Mouse (Mus musculus): ENCODE data around the gene Diaph2. TPM values are rescaled to one million over a fixed set of nuclear protein-coding genes. Genes with fewer than 3 reads are reported as not detected.
A peak's percentile ranks its signal among the peaks of the same experiment; 100 is the strongest.
"Not testable (repeated sequence)": the region's sequence is repeated elsewhere in the genome, so short reads cannot be mapped to it uniquely, and the experiment has no call there.

The Diaph2 gene
- total RNA-seq, 2 experiments from 2014 or later: 26.6 to 27.4 TPM

DNA sequence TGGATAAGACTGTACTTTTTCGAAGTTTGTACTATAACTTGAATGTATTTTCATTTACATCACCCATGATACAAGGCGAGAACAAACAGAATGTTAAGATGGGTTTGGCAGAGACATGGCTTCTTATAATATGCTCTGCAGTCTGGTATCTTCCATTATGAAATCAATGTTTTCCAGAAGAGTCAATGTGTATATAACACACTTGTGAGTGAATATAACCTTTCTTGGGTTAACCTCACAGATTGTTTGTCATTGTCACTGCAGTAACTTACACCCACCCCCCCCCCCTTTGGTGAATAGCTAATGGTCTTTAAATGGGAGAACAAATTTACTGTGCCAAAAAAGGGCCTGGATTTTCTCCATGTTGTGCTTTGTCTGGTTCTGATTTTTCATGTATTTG lies 13.1 kb downstream of the Diaph2 start:
- TF ChIP-seq CTCF (IDR thresholded peaks at IDR 0.05): no peak
- no peak for DNase-seq (ENCODE audit: extremely low spot score in 1 of 2, low spot score in 2 of 2)
- intact Hi-C loops (cut with DNase I): no loop called here
- Histone ChIP-seq H3K4me3 (no peak overlapping the region), H3K27ac (no peak overlapping the region)

DNA sequence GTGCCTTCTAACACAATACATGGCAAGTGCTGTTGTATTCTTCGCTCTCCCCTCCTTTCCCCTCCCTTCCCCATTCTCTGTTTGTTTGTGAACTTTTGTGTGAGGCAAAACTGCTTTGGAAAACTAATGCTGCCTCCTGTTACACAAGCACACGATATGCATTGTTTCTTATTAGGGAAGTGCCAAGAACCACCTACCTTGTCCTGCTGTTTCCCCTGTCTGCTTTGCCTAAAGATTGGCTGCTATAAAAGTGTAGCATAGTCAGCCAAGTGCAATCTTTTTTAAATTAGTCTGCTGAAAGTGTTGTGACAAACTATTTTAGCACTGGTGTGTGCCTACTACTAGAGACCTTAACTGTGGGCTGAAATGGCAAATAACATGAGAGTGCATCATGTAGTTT lies 15.8 kb downstream of the Diaph2 start:
- Histone ChIP-seq H3K27ac (no peak overlapping the region), H3K4me3 (no peak overlapping the region)
- intact Hi-C loops (cut with DNase I): no loop called here
- TF ChIP-seq CTCF (IDR thresholded peaks at IDR 0.05): no peak
- DNase-seq (ENCODE audit: extremely low spot score in 1 of 2, low spot score in 2 of 2): peak; percentile 12 to 30

DNA sequence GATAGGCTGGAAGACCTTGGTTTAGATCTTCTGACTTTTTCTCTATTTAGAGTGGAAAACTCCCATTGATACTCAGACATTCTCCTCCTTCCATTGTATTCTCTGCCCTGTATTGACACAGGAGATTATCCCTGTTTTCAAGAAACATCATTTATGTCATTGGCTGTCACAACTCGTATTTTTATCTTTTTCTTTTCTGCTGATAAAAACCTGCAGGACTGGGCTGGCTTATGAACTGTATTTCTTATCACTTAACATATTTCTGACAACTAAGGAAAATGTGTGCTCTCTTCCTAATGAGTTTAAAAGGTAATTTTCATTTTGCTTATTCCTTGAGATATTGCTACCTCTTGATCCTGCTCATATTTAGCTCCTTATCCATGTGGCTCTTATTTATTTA lies 17.3 kb downstream of the Diaph2 start:
- no peak for DNase-seq (ENCODE audit: extremely low spot score in 1 of 2, low spot score in 2 of 2)
- no peak overlapping the region for H3K4me3 ChIP-seq
- no peak overlapping the region for H3K27ac ChIP-seq
- intact Hi-C loops (cut with DNase I): no loop called here
- no peak for TF ChIP-seq CTCF (IDR thresholded peaks at IDR 0.05)

DNA sequence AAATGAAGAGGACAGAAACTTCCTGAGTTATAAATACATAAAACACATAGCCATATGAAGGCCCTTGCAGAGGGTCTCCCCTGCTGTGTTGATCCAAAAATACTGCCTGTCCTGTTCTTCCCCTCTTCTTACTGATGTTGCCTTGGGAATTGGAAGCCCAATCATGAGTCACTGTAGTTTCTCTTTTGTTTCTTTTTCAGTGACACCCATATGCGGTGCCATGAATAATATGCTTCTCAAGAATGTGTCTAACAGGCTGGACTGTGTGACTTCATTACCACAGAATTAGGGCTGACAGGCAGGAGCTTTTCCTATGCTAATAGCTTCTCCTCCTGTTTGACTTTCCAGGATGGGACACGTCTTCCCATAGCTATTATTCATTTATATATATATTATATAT lies 21.1 kb downstream of the Diaph2 start:
- H3K4me3 ChIP-seq: no peak overlapping the region
- no peak overlapping the region for H3K27ac ChIP-seq
- intact Hi-C loops (cut with DNase I): no loop called here
- DNase-seq (ENCODE audit: extremely low spot score in 1 of 2, low spot score in 2 of 2): no peak
- no peak for TF ChIP-seq CTCF (IDR thresholded peaks at IDR 0.05)

DNA sequence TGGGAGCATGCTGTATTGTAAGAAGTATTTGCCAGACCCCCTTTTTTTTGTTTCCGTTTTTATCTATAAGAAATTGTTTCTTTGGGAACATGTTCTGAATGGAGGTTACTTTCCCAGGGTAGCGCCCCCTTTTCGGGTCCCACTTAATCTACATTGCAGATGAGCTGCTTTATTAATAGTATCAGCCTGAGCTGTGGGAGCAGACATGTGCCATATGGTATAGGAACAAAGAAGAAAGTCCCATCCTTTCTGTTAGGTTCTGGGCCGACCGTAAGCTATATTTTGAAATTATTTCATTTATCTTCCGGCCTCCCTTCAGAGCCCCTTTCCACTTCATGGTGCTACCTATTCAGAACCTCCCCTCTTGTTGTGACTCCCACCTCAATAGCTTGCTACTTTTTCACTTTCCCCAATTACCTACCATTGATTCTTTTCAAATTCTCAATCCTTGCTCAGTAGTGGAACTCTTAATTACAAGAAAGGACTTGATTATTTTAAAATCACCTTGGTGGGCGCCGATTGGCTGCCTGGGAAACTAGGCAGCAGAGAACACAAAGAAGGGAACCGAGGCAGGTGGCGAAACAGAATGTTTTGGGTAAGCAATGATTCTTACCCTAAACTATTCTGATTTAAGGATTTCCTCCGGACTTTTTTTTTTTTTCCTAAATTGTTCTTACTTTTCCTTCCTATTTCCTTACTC lies 24.2 kb downstream of the Diaph2 start:
- Histone ChIP-seq H3K27ac (no peak overlapping the region), H3K4me3 (no peak overlapping the region)
- no peak for TF ChIP-seq CTCF (IDR thresholded peaks at IDR 0.05)
- DNase-seq (ENCODE audit: extremely low spot score in 1 of 2, low spot score in 2 of 2): no peak
- intact Hi-C loops (cut with DNase I): no loop called here

DNA sequence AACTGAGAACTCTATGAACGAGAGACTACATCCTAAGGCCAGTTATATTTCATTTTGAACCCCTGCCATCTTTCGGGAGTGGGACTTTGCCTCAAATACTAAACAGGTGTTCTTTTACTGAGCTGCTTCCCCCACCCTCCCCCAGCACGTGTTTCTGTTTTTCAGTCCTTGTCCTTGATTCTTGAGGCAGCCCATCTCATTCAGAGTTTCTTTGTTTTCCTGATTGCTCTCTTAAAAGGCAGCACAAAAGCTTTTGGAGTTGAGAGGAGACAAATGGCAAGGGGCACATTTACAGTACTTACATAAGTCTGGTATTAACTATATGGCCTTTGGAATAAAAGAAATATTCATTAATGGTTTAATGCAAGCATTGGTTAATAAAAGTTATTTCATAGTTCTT lies 24.9 kb downstream of the Diaph2 start:
- Histone ChIP-seq H3K4me3 (no peak overlapping the region), H3K27ac (no peak overlapping the region)
- intact Hi-C loops (cut with DNase I): no loop called here
- no peak for DNase-seq (ENCODE audit: extremely low spot score in 1 of 2, low spot score in 2 of 2)
- no peak for TF ChIP-seq CTCF (IDR thresholded peaks at IDR 0.05)

DNA sequence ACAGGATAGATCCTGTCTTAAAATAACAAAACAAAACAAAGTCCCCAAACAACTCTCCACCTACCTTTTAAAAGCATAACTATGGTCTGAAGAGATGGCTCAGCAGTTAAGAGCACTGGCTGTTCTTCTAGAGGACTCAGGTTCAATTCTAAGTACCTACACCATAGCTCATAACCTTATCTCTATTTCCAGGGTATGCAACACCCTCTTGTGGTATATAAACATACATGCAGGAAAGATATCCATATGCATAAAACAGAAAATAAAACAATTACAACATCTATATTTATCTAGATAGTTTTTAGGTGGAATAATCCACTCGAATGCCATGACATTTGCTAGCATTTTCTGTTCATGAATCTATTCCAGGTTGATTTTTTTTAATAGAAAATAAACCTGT lies 27.2 kb downstream of the Diaph2 start:
- intact Hi-C loops (cut with DNase I): no loop called here
- no peak; the same call in 1 of the 2 replicates for TF ChIP-seq CTCF (IDR thresholded peaks at IDR 0.05)
- Histone ChIP-seq H3K4me3 (no peak overlapping the region), H3K27ac (no peak overlapping the region)
- DNase-seq (ENCODE audit: extremely low spot score in 1 of 2, low spot score in 2 of 2): no peak

DNA sequence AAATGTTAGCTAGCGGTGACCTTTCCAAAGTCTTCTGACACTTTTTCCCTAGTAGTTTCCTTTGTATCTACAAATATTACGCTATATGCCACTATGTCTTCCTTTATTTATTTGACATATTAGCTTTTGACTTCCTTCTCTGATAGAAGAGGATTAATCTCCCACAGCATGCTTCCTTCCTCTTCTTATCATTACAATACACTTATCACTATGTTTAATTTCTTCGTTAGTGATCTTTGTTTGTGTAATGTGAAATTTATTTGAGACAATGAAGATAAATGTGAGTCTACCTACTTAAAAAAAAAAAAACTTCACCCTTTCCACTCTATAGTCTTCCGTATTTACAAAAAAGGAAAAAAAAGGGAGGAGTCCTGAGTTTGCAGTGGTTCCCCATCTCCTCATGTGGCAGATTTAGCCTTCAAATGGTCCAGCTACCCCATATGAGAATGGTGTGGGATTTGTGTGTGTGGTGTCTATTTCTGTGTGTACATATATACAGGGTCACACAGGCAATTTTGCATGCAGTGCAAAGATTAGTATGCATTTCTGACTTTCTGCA lies 27.9 kb downstream of the Diaph2 start:
- no peak for TF ChIP-seq CTCF (IDR thresholded peaks at IDR 0.05)
- Histone ChIP-seq H3K4me3 (no peak overlapping the region), H3K27ac (no peak overlapping the region)
- intact Hi-C loops (cut with DNase I): no loop called here
- no peak for DNase-seq (ENCODE audit: extremely low spot score in 1 of 2, low spot score in 2 of 2)

DNA sequence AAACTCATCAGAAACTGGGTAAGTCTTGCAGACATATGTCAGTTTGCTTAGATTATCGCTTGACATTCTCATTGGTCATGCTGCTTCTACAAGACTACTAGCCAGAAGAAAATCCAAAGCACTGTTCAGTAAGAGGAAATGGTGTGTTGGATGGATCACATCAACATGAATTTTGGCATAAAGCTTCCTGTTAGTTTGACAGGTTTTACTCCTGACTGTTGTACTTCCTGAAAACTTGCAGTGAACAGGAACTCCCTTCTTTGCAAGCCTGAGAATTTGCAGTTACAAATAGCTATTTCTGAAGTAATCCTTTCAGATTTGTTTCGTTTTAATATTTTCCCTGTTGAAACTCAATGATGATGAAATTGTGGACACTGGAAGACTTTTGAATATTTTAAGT lies 32.3 kb downstream of the Diaph2 start:
- intact Hi-C loops (cut with DNase I): no loop called here
- no peak overlapping the region for H3K27ac ChIP-seq
- DNase-seq (ENCODE audit: extremely low spot score in 1 of 2, low spot score in 2 of 2): no peak
- TF ChIP-seq CTCF (IDR thresholded peaks at IDR 0.05): no peak
- no peak overlapping the region for H3K4me3 ChIP-seq

DNA sequence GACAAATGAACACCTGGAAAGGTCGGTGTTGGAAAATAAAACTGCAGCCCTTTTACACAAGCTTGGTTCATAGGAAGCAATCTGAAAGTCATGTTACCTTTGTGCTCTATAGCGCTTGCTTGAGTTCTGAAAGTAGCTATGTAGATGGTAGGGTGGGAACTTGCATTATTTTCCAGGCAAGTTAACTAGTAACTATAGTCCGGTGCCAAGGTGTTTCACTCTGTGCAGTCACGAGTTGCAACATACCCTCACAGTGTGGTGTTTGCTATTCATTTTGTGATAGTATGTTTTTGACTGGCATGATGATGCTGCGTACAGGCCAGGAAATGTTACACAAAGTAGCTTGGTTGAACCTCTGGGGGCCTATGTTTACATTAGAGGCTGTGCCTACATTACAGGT lies 34.5 kb downstream of the Diaph2 start:
- no peak for DNase-seq (ENCODE audit: extremely low spot score in 1 of 2, low spot score in 2 of 2)
- no peak overlapping the region for H3K27ac ChIP-seq
- intact Hi-C loops (cut with DNase I): no loop called here
- H3K4me3 ChIP-seq: no peak overlapping the region
- TF ChIP-seq CTCF (IDR thresholded peaks at IDR 0.05): no peak

DNA sequence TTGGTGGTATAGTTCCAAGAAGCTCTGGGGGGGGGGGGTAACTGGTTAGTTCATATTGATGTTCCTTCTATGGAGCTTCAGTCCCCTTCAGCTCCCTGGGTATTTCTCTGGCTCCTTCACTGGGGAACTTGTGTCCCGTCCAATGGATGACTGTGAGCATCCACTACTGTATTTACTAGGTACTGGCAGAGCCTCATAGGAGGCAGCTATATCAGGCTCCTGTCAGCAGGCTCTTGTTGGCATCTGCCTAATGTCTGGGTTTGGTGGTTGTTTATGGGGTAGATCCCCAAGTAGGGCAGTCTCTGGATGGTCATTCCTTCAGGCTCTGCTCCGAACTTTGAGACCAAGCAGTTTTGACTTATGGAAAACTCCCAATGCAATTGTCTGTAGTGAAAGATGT lies 50.4 kb downstream of the Diaph2 start:
- DNase-seq (ENCODE audit: extremely low spot score in 1 of 2, low spot score in 2 of 2); H3K4me3 ChIP-seq; intact Hi-C loops (cut with DNase I); H3K27ac ChIP-seq: not testable (repeated sequence)

DNA sequence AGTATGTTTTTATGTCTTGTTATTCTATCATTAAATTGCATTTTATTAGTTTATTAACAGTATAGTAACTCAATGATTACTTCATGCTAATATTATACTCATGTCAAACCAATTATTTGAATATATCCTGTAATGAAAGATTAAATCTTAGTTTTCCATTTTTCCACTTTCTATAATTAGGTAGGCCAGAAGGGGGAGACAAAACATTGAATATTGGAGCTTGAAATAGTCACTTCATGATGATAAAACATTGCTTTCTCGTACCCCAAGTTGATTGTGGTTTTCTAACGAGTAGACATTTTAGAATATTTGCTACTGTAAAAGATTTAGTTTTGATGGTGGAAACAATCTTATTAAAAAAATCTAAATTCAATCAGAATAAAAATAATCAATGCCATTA lies 82.4 kb downstream of the Diaph2 start:
- H3K27ac ChIP-seq: no peak overlapping the region
- peak; percentile 59 for TF ChIP-seq CTCF (IDR thresholded peaks at IDR 0.05)
- H3K4me3 ChIP-seq: no peak overlapping the region
- no peak for DNase-seq (ENCODE audit: extremely low spot score in 1 of 2, low spot score in 2 of 2)
- intact Hi-C loops (cut with DNase I): no loop called here

DNA sequence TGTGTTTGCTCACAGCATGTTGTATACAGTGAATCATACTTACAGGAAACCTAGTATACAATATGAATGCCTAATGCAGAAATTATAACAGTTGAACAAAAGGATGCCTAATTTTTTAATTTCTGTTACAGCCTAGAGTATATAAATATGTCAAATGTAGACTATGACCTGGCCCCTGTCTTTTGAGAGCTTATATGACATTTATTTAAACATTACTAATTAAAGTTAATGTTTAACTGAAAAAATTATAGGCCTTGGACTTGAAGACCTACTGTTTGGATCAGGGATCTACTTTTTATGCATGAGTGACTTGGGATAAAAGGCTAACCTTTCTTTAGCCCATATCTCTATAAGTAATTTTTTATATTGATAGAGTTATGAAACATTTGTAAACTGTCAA lies 84.3 kb downstream of the Diaph2 start:
- intact Hi-C loops (cut with DNase I): no loop called here
- no peak for TF ChIP-seq CTCF (IDR thresholded peaks at IDR 0.05)

More for the DNA sequence above, 84.3 kb downstream of the Diaph2 start:
- no peak overlapping the region for H3K4me3 ChIP-seq
- no peak overlapping the region for H3K27ac ChIP-seq
- DNase-seq (ENCODE audit: extremely low spot score in 1 of 2, low spot score in 2 of 2): no peak

Measured in left cerebral cortex, adult 2 months (tissue).